Mouse (Mus musculus): ENCODE data around the gene Svop.

Gene Svop

GRCm38 (mm10) chr5:114091057-114091807 lies at the start of gene Svop:
Gene Svop, minus strand, starts transcription at chr5:114091570.
- DNase-seq = peak; percentile 62

DNA sequence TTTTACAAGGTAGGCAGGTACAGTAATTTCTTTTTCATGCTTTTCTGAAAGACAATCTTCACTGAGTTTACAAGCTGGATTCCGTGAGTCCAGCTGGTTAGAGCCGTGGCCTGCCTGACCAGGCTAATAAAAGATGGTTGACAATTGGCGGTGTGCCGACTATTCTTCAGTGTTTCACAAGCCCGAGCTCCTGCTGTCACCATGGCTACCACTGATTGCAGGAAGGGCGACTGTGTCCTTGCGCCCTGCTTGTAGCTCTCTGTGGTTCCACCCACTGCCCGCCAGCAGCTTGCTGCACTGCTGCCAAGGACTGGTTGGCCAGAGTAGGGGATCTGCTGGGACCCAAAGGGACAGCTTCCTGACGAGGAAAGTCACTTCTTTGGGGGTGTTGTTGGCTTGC lies 47.8 kb upstream of the Svop start:
- peak; percentile 90 for DNase-seq

DNA sequence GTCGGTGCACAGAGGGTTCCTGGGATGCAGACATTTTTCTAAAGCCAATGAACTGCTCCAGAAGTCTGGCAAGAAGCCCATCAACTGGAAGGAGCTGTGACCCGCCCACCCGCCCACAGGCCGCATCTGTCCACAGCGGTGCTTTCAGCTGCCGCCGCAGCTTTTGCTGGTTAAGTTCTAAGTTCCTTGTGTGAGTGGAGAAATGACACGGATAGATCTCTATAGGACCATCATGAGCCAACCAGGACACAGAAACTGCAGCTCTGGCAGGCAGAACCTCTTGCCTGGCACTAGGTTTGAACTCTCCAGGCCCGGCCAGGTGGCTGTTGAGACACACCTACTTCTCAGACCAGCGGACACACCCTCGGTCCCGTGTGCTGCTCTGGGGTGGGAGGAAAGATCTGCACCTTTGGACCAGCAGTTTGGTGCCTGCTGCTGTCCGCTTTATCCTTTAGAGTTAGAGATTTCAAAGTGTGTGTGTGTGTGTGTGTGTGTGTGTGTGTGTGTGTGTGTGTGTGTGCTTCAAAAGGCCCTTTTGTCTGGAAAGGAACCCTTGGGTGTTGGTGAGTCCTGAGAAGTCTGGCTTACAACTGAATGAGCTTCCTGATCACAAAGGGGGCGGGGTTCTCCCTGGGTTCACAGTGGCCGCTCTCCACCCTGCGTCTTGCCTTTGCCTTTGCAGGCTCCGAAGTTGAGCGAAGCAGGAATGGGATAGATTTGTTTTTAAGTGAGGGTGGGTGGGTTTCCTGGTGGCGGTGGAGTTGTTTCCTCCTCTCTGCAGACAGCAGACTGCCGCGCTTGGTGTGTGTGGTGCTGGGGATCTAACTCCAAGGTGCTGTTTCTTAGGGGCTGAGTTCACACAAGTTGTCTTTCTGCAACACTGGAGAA lies 47.2 kb upstream of the Svop start:
- DNase-seq = no peak

- DNase-seq = no peak
These were observed 46.3 kb upstream of the Svop start for GRCm38 (mm10) chr5:114137481-114138276.

DNA sequence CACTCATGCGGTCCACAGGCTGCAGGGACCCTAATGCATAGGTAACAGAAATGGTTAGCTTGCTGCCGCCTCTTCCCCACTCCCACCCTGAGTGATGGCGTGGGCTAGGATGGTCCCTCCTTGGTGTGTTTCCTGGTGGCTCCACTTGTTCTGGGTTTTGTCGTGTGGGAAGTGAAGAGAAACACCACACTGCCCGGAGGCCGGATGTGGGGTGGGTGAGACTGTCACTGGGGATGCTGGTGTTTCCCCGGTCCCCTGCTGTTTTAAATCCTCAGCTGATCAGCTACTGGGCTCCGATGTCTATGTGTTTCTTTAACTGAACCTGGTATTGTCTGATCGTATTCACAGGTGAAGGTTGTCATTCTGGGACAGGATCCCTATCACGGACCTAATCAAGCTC lies 44.1 kb upstream of the Svop start:
- no peak for DNase-seq

DNA sequence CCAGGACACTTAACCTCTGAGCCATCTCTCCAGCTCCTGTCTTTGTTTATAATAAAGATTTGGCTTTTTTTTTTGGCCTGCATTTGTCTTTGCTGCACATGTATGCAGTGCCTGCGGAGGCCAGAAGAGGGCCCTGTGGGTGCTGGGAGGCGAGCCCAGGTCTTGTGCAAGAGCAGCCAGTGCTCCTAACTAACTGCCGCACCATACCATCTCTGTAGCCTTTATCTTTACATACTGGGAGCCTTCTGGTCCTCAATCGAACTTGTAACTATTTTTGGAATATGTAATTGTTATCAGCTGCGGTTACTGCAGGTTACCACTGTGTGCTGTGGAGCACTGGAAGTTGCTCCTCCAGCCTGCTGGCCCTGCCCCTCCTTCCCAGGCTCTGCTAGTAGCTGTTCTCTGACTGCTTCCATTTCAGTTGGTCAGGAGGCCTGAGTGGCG lies 42.7 kb upstream of the Svop start:
- peak; percentile 55 for DNase-seq

GRCm38 (mm10) chr5:114132841-114133240 lies 41.5 kb upstream of the Svop start:
- DNase-seq = no peak

DNA sequence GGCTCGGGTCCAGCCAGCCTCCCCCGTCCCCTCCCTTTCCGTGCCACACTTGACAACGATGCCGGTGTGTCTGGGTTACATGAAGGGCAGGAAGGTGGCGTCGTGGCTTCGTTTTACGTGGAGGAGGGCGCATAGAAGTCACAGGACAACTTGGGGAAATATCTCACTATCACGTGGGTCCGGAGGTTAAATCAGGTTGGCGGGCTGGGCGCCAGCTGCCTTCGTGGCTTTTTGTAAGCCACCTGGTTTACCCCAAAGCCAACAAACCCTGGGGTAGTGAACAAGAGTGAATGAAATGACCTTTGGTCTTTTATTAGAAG lies 40.1 kb upstream of the Svop start:
- DNase-seq = peak; percentile 75

GRCm38 (mm10) chr5:114130698-114131520 lies 39.5 kb upstream of the Svop start:
- DNase-seq = peak; percentile 94

- peak; percentile 51 for DNase-seq
These were observed 38.8 kb upstream of the Svop start, which contains the start of gene Ung for GRCm38 (mm10) chr5:114130211-114130605. Gene Ung, plus strand, starts transcription at chr5:114130386.

GRCm38 (mm10) chr5:114129550-114130210 lies 38.3 kb upstream of the Svop start:
- DNase-seq = no peak

DNA sequence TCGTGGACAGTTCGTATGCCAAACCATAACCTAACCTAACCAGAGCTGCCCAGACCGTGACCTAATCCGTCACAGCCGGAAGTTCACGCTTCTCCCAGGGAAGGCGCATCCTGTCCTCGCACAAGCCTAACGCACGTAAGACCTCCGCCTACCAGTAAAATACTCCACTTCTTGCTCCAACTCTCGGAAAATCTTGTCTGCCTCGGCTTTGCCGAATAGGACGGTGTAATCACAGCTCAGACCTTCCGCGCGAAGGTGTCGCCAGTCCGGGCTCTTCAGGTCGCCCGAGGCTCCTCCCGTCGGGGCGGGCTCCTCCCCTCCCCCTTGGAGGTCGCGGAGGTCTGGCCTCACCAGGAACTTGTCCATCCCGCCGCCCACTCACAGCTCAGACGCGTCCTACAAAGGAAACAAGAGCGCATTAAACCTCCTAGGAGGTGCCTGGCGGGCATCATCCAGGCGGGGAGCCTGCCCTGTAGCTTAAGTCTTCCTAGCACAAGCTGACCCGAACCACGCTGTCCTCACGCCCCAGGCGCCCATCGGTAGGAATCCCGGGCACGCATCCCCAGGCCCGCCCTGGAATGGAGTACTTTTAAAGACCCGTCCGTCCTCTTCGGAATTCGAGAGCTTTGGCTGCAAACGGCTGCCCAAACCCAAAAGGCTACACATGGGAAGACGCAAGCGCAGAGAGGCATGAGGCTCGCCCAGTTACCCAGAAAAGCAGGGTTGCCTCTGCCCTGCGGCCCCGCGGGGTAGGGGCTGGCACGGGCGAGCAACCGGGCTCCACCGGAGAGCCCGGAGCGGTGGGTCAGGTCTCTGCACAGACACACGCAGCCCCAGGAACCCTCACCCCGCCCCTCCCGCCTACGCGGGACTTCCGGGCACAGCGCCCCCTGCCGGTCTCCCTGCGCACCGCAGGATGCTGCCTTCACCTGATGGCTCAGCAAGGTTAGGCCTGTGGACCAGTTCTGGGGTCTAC lies 36.3 kb upstream of the Svop start, which contains the start of gene Alkbh2:
Gene Alkbh2, minus strand, starts transcription at position 845 of the 976 bp plus-strand sequence.
- peak; percentile 77 for DNase-seq

- DNase-seq = no peak
These were observed 35.3 kb upstream of the Svop start for GRCm38 (mm10) chr5:114126499-114127244.

DNA sequence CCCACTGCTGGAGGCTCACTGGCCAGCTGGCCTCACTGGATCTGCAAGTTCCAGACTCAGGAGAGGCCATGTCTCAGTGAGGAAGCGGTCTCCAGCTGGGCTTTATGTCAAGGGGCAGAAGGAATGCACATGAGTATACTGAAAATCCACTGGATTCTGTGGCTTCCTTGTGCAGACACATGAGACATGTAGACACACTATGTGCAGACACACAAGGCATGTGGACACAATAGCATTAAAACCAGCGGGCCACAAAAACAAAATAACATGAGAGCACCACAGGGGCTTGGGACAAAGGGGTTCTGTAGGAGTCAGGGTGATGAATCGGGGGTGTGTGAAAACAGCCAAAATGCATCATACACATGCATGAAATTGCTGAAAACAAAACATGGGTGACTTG lies 34.6 kb upstream of the Svop start:
- DNase-seq = no peak

DNA sequence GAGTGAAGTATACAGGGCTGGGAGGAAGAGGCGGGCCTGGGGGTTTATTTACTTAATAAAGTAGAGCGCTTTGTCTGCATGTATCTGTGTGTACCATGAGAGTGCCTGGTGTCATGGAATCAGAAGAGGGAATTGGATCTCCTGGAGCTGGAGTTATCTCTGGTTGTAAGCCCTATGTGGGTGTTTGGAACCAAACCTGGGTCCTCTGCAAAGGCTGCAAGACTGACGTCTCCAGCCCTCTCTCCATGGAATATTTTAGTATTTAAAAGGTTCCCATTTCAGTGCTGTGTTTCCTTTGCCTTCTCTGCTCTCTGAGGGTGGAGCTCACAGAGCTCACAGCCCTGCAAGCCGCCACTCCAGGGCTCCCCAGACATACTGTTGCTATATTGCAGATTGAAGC lies 28.4 kb upstream of the Svop start:
- DNase-seq = no peak

DNA sequence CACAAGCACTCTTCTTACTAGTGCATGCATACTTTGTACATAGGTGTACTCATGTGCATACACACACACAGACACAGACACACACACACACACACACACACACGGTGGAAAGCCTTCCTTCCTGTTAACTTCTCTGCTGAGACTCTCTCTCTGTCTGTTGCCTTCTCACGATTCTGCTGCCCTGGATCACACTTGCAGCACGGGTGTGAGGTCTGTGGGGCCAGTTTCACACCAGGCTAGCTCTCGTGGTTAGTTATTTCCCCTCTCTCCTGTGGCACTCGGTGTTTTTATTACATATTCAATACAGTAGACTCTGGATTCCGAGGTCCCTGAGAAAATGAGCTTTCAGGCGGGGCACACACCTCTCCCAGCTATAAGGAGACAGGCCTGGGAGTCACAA lies 25.2 kb upstream of the Svop start:
- no peak for DNase-seq

DNA sequence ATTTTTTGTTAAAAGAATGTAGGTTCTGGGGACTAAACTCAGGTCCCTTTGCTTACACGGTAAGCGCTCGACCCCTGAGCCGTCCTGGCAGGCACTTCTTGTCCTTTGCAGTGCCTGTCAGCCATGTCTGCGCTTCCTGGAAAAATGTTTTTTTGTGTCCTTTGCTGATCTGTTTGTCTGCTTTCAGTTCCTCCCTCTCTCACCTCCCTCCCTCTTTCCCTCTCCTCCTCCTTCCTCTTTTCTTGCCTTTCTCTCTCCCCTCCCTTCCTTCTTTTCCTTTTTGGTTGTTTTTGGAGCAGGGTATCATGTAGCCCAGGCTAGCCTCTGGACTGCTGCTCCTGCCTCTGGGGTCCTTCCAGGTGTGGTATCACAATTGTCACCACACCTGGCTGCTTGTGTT lies 23.7 kb upstream of the Svop start:
- DNase-seq = no peak

GRCm38 (mm10) chr5:114113334-114113733 lies 22.0 kb upstream of the Svop start:
- DNase-seq = no peak

DNA sequence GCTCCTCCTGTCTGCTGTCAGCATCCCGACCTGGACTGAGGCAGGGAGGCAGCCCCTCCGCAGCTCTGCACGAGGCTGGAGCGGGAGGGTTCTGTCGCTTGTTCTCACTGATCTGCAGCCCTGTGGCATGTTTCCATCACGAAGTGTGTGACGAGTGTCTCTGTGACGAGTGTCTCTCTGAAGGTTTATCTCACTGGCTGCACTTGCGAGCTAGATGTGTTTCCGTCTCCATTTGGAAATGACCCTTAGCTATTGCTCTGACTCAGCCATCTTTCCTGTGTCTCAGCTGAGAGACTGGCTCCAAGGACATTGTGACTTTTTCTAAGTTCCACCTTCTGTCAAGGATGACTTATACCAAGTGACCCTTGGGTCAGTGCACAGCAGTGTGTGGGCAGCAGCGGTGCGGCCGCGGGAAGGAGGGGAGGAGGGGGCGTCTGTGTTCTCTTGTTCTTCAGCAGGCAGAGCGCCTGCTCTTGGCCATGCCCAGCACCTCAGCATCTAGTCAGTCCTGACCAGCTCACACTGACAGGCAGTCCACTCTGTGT lies 15.1 kb upstream of the Svop start:
- DNase-seq = no peak
